Mouse (Mus musculus) brain, adult 2 months (tissue): ENCODE measurements at regions not wholly inside any gene's neighbourhood (a gene's known extent, or its start where the extent isn't known, plus 50 kb on each side); places are given as distances from the start of the nearest gene placed in this dataset.
A peak's percentile ranks its signal among the peaks of the same experiment; 100 is the strongest.
"Not testable (repeated sequence)": the region's sequence is repeated elsewhere in the genome, so short reads cannot be mapped to it uniquely, and the experiment has no call there.

ENCODE experiments used
- DNase-seq: peaks from one replicate; pipeline ENCODE4 v3.0.0; 2011; ENCODE audit warnings: low read depth, low spot score

DNA sequence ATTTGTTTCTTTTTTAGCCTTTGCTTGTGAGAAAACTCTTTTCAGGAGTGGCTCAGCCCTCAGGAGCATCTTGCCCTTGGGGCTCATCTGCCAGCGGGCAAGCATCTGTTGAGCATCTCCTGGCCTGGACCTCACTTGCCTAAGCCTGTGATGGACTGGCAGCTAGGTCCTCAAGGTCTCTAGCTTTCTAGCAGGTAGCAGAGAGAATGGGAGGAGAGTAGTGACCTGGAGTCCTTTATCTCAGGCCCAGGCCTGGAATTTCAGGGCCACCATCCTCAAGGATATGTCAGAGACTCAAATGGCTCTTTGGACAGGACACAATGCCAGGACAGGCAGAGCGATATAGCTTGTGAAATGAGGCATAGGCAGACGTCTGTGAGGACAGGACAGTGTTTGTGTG lies 59.3 kb upstream of the Klf13 start:
- DNase-seq: no peak

DNA sequence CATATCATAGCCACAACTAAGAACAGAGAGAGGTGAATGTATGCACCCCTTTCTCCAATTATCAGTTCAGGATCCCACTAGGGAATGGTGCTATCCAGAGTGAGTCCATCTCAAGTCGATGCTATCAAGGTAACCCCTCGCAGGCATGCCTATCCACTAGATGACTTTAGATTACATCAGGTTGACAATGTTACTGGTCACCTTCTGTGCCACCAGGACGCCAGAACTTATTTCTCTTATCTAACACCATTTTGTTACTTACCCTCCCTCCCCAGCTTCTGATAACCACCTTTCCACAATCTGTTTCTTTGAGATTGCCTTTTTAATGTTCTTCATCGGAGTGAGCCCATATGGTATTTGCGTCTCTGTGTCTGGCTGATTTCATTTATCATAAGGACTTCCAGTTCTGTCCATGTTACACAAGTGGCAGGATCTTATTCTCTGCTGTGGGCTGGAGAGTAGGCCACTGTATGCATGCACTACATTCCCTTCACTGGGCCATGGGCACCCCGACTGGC lies 57.9 kb upstream of the Klf13 start:
- no peak for DNase-seq

DNA sequence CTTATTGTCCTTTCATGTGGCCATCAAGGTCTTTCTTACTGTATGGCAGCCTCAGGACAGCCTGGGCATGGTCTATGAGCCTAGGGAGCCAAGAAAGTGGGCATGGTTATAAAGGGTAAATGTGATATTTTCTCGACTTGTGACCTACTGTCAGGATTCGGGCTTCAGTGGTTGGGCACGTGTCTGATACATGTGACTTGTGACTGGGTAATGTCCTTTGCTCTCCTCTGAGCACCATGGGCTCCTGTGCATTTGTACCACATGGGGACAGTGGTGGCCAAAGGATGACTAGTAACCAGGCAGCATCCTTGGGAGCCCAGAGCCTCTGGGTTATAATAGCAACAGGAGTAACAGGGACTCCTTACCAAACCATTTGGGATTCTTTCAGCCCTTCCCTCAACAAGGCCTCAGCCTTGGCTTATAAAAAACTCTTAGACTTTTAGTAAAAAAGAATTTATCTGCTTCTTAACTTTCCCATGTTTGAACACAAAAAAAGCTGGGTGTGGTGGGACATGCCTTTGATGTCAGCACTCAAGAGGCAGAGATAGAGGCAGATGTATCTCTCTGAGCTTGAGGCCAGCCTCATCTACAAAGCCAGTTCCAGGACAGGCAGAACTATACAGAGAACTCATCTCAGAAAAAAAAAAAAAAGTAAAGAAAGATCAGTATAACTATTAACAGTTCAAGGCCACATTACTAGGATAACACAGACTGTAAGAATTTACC lies 56.7 kb upstream of the Klf13 start:
- peak; percentile 16 for DNase-seq

DNA sequence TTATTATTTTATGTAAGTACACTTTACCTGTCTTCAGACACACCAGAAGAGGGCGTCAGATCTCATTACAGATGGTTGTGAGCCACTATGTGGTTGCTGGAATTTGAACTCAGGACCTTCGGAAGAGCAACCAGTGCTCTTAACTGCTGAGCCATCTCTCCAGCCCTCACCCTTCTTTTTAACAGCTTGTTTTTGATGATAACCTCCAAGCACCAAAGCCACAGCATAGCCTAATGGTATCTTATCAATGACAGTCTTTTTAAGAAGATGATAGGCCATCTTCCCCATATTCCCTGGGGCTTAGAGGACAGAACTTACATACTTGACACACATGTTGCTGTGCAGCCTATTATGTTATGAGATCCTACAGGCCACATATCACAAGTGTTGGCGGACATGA lies 56.1 kb upstream of the Klf13 start:
- not testable (repeated sequence) for DNase-seq

DNA sequence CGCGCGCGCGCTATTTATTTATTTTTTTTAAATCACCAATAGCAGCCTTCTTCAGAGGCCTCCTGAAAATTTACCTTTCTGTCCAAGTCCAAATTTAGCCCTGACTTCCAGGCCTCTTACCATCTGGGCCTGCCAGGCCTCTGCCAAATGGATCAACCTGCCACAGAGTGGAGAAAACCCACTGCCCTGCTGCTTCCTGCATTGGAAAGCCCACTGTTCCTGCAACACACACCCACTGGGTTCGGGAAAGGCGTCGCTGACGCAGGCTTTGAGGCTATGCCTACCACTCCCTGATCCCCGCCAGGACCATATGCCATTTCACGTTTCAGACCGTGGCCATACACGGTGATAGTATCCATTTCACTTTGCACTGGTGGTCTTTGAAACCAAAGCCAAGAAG lies 53.4 kb upstream of the Klf13 start:
- peak; percentile 97 for DNase-seq

DNA sequence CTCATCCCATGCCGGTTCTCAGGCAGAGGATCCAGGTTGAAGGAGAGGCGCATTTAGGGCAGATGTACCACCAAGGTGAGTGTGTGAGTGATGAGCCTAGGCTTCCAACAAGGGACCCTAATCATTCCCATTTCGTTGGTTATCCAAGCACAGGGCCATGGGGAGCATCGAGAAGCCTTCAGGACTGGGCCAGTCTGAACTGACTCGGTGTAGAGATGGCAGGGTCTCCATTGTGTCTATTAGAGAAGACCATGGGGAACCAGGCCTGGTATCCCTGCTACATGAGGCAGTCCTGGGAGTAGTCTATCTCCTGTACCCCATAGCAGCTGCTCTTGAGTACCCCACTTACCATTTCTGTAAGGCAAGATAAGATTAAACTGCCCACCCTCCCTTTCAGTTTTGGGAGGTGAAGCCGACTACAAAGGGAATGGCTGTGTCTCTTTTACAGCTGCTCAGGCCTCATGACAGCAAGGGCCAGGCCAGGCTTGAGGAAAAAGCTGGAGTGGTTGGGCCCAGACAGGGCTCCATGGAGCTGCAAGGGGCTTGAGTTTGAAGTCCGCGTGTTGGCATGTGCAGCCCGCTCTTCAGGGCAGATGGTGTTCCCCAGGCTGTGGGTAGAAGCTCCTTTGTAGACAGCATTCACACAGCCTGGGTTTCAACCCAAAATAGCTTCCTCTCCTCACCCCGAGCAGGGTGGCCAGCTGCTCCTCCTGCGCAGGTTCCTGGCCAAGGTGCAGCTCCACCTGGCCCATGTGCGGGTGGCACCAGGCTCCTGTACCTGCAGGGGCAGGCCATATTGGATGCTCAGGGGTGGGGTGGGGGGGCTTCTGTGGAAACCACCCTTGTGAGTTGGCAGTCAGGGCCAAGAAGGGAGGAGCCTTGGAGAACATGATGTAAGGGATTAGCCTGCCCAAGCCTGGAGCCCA lies 52.6 kb upstream of the Klf13 start:
- peak; percentile 98 for DNase-seq

DNA sequence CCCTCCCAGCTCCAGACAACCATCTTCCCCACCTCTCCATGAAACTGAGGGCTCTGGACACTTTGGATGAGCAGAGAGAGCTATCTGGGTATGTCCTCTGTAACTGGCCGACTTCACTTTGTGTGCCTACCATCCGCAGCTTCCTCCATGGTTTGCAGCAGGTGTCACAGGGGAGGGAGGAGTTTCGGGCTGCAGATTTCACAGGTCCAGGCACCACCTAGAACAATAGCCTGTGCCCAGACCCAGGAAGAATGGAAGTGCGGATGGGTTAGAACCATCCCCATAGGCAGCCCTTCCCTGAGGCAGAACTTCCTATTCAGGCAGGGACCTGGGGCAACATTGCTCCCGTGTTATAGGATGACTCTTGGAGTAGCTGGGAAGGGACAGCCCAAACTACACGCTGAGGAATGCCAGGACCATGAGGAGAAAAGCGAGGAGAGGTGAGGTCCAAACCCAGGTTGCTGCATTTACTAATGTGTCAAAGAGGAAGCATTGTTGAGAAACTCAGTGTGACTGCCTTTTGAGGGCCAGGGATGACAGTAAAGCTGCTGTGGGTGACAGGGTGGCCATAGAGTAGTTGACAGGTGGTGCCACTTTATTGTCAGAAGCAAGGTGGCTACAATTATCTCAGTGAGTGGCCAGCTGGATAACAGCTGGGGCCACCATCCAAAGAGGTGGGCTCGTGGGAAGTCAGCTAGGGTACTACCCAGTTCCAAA lies 51.8 kb upstream of the Klf13 start:
- DNase-seq: no peak

DNA sequence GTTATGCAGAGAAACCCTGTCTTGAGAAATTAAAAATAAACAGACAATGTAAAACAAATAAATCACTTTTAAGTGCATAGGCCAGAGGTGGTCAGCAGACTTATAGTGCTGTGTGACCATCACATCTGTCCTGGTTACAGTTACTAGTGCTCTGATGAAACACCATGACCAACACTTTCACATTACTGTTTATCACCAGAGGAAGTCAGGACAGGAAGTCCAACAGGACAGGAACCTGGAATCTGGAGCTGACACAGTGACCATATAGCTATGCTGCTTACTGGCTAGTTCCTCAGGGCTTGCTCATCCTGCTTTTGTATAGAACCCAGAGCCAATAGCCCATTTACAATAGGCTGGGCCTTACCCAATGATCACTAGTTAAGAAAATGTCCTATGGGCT lies 51.0 kb upstream of the Klf13 start:
- DNase-seq: no peak
